Mouse (Mus musculus) ES-Bruce4 (cell line): ENCODE data around the gene Lrig1.

Source experiments
- CTCF ChIP-seq: IDR thresholded peaks from one replicate; pipeline ENCODE4 v1.8.1; 2011; ENCODE audit warnings: low read depth, low read length
- EP300 ChIP-seq: IDR thresholded peaks from 2 replicates; pipeline ENCODE4 v1.6.1; 2011; ENCODE audit warnings: low read depth, low read length; ENCODE audit not compliant: insufficient read depth
- POLR2A ChIP-seq: IDR thresholded peaks from one replicate; pipeline ENCODE4 v1.8.1; 2011; ENCODE audit warnings: low read length; ENCODE audit not compliant: insufficient read depth

DNA sequence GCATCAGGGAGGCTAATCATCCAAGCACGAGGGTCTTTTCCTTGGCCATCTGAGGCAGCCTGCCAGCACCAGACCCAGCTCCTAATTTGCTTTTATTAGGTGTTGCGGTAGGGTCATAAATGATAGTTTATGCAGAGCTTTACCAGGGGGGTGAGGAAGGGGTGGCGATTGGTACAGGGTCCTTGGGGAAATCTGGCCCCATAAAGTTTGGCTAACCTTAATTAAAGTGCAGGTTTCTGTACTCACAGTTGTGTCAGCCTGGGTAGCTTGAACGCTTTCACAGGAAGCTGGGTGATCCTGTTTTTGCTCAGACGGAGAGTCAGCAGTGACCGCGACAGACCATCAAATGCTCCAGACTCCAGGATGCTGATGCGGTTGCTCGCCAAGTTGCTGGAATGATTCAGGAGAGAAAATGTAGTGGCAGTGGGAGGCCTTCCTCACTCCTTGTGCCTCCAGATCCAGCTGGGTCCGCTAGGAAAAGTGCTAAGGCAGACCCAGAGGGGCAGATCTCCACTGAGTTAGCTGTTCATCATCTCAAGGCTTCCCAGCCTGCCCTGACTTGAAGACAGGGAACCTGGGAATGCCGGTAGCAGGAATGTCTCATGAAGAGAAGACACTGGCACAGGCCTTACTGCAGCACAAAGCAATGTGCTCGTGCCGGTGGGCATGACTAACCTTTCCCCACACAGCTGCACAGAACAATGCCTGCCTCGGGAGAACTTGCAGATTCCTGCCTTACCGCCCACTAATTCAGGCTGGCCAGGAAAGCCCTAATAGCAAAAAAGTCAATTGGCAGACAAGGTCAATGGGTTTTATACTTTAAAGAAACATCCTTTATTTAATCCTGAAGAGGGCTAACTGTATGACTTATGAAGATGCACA lies 72.0 kb downstream of the Lrig1 start:
- TF ChIP-seq EP300: no peak
- TF ChIP-seq CTCF: no peak
- no peak for TF ChIP-seq POLR2A
